Mouse (Mus musculus): ENCODE data around the gene Ssxb8. TPM values are rescaled to one million over a fixed set of nuclear protein-coding genes. Genes with fewer than 3 reads are reported as not detected.
"Not testable (repeated sequence)": the region's sequence is repeated elsewhere in the genome, so short reads cannot be mapped to it uniquely, and the experiment has no call there.

Gene Ssxb8
- total RNA-seq (2021), result not detected
- long read RNA-seq, experiment 1, result 0 reads
- long read RNA-seq, experiment 2, result 0 reads

GRCm38 (mm10) chrX:8690744-8691143 lies at the start of gene Ssxb8:
Gene Ssxb8 (minus strand): TSS chrX:8690844.
- DNase-seq (ENCODE audit: low spot score in 2 of 2); intact Hi-C loops (cut with DNase I): not testable (repeated sequence)

- intact Hi-C loops (cut with DNase I), result loop anchor here (5.0 to 10.0 kb wide), 2 partner anchors 121 to 212 kb away; no protein-coding TSS in a partner anchor
- DNase-seq (ENCODE audit: low spot score in 2 of 2), result peak; percentile 28 to 59
These were observed 42.3 kb upstream of the Ssxb8 start for GRCm38 (mm10) chrX:8732907-8733306.

GRCm38 (mm10) chrX:8663085-8663484 lies 27.6 kb downstream of the Ssxb8 start:
- DNase-seq (ENCODE audit: low spot score in 2 of 2), result no peak

More at GRCm38 (mm10) chrX:8663085-8663484, 27.6 kb downstream of the Ssxb8 start:
- intact Hi-C loops (cut with DNase I), result no loop called here

Other genes with a start within 250 kb of the Ssxb8 start
- not detected for gene Ssxb2, start 229.1 kb downstream of the Ssxb8 start, total RNA-seq (2021)
- gene Gm14459, start 165.9 kb downstream of the Ssxb8 start, total RNA-seq (2021), result not detected
- not detected for gene Ssxb6, start 142.6 kb downstream of the Ssxb8 start, total RNA-seq (2021)
- not detected for gene Ssxb3, start 99.0 kb downstream of the Ssxb8 start, total RNA-seq (2021)
- gene Ssx9, start 57.6 kb upstream of the Ssxb8 start, total RNA-seq (2021), result not detected
- gene Ssxb5, start 112.8 kb upstream of the Ssxb8 start, total RNA-seq (2021), result not detected
- gene Gm6592, start 153.2 kb upstream of the Ssxb8 start, total RNA-seq (2021), result not detected
- not detected for gene Gm5751, start 183.4 kb upstream of the Ssxb8 start, total RNA-seq (2021)
- 10 to 100 TPM; 22.5 to 27.8 TPM for gene B630019K06Rik, start 201.5 kb upstream of the Ssxb8 start, total RNA-seq (2021)